ENCODE assay signal across 10 mouse cellular contexts in the genomic region with DNA sequence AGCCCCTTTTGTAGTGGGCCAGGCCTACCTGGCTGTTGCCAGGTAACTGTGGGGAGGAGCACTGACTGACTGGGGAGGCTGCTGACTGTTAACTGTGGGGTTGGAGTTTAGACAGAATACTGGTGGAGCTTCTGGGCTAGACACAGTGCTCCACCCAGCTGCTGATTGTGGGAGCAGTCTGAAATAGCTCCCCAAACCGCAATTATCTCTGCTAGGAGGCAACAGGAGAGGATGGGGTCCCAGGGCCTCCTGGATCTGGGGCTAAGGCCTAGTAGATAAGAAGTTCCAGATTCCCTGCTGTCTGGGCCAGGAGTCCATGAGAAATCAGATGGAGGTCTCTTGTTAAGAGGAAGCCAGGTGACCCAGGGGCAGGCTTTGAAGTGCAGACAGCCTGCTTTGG. TPM values are rescaled to one million over a fixed set of nuclear protein-coding genes. Genes with fewer than 3 reads are reported as not detected.
DNase-seq lines count a peak whose midpoint lies in the region; ATAC-seq and TF ChIP-seq lines count a peak whose summit lies in the region.
"Had no signal": no experiment of that assay in that cellular context is flagged by ENCODE, and none has a peak within 500 bp of the region (broad histone marks: within the 10 kb centered on the region; RNA-seq: fewer than 3 reads in every experiment).

No protein-coding gene starts in this region.

- peak overlapping the region; percentile 59 for H3K9ac ChIP-seq in heart, postnatal 0 days (replicated peaks; ENCODE audit: low read depth, low read length)
- H3K9ac ChIP-seq in intestine, postnatal 0 days (ENCODE audit: low read depth, low read length), result no peak overlapping the region
- H3K9ac ChIP-seq in stomach, postnatal 0 days (ENCODE audit: low read length), result peak overlapping the region; percentile 27; the same call in 1 of the 2 replicates
- no peak overlapping the region for H3K9ac ChIP-seq in midbrain, embryonic 16.5 days (ENCODE audit: low read depth, low read length)
- H3K9ac ChIP-seq: limb, embryonic 15.5 days had no signal

- H3K9me3 ChIP-seq in heart, postnatal 0 days (replicated peaks; ENCODE audit: control insufficient read depth, low read length), result peaks cover 8% of the 10 kb centered on the region; the same call in 1 of the 2 replicates
- H3K9me3 ChIP-seq in intestine, postnatal 0 days (ENCODE audit: control insufficient read depth), result no peaks in the 10 kb centered on the region
- no peaks in the 10 kb centered on the region for H3K9me3 ChIP-seq in stomach, postnatal 0 days (ENCODE audit: control insufficient read depth, low read length)
- no peaks in the 10 kb centered on the region for H3K9me3 ChIP-seq in midbrain, embryonic 16.5 days (replicated peaks; ENCODE audit: control insufficient read depth, low read length, poor library complexity, severe bottlenecking)
- H3K9me3 ChIP-seq: limb, embryonic 15.5 days had no signal

- peak overlapping the region; percentile 68 for H3K4me2 ChIP-seq in heart, postnatal 0 days (ENCODE audit: low read depth, low read length)
- H3K4me2 ChIP-seq in intestine, postnatal 0 days (replicated peaks; ENCODE audit: low read depth), result peak overlapping the region; percentile 62
- H3K4me2 ChIP-seq in stomach, postnatal 0 days (replicated peaks; ENCODE audit: low read depth), result peak overlapping the region; percentile 53
- no peak overlapping the region for H3K4me2 ChIP-seq in midbrain, embryonic 16.5 days (ENCODE audit: low read length)

- WGBS in heart, postnatal 0 days, result 37% methylated on average over 1 of the region's 1 CpGs
- 15% methylated on average over 1 of the region's 1 CpGs for WGBS in spleen, adult 2 months
- 22% methylated on average over 1 of the region's 1 CpGs for WGBS in intestine, postnatal 0 days
- 58% methylated on average over 1 of the region's 1 CpGs for WGBS in stomach, postnatal 0 days
- WGBS in midbrain, embryonic 16.5 days, result 74% methylated on average over 1 of the region's 1 CpGs

- no peaks in the 10 kb centered on the region for H3K27me3 ChIP-seq in heart, postnatal 0 days (ENCODE audit: control insufficient read depth, insufficient read depth, low read length)
- no peaks in the 10 kb centered on the region for H3K27me3 ChIP-seq in spleen, adult 2 months (ENCODE audit: control insufficient read depth, insufficient read depth, low read length)
- H3K27me3 ChIP-seq in intestine, postnatal 0 days (replicated peaks; ENCODE audit: control insufficient read depth, insufficient read depth, low read length), result no peaks in the 10 kb centered on the region
- H3K27me3 ChIP-seq in stomach, postnatal 0 days (ENCODE audit: control insufficient read depth, insufficient read depth, low read length), result no peaks in the 10 kb centered on the region
- no peaks in the 10 kb centered on the region for H3K27me3 ChIP-seq in midbrain, embryonic 16.5 days (ENCODE audit: control insufficient read depth, insufficient read depth, low read depth, low read length)
- H3K27me3 ChIP-seq: limb, embryonic 15.5 days had no signal

- H3K4me3 ChIP-seq in heart, postnatal 0 days (ENCODE audit: low read depth, low read length), result peak overlapping the region; percentile 45
- peak overlapping the region; percentile 3; the same call in 1 of the 2 replicates for H3K4me3 ChIP-seq in spleen, adult 2 months (ENCODE audit: extremely low read depth, insufficient read depth, insufficient read length)
- H3K4me3 ChIP-seq in intestine, postnatal 0 days (ENCODE audit: low read depth, low read length), result peak overlapping the region; percentile 35
- peak overlapping the region; percentile 22; the same call in 1 of the 2 replicates for H3K4me3 ChIP-seq in stomach, postnatal 0 days (ENCODE audit: low read depth, low read length)
- H3K4me3 ChIP-seq in midbrain, embryonic 16.5 days (ENCODE audit: low read depth, low read length), result no peak overlapping the region
- H3K4me3 ChIP-seq: limb, embryonic 15.5 days had no signal

- no peak for TF ChIP-seq POLR2A in spleen, adult 2 months (IDR thresholded peaks at IDR 0.05; ENCODE audit: low read depth, low read length)

- H3K36me3 ChIP-seq in heart, postnatal 0 days (replicated peaks; ENCODE audit: control insufficient read depth, insufficient read depth, low read length), result peaks cover 12% of the 10 kb centered on the region
- peaks cover 6% of the 10 kb centered on the region for H3K36me3 ChIP-seq in spleen, adult 2 months (ENCODE audit: control insufficient read depth, insufficient read depth, low read length)
- peaks cover 18% of the 10 kb centered on the region; the same call in 1 of the 2 replicates for H3K36me3 ChIP-seq in intestine, postnatal 0 days (ENCODE audit: control insufficient read depth, insufficient read depth)
- no peaks in the 10 kb centered on the region; the same call in 1 of the 2 replicates for H3K36me3 ChIP-seq in stomach, postnatal 0 days (ENCODE audit: control insufficient read depth, insufficient read depth, low read length)
- no peaks in the 10 kb centered on the region for H3K36me3 ChIP-seq in midbrain, embryonic 16.5 days (ENCODE audit: control insufficient read depth, insufficient read depth, low read length)
- H3K36me3 ChIP-seq: limb, embryonic 15.5 days had no signal

- H3K4me1 ChIP-seq in heart, postnatal 0 days (ENCODE audit: control insufficient read depth, insufficient read depth), result peaks cover 31% of the 10 kb centered on the region
- H3K4me1 ChIP-seq in spleen, adult 2 months (ENCODE audit: control insufficient read depth, insufficient read depth, insufficient read length), result peaks cover 17% of the 10 kb centered on the region
- no peaks in the 10 kb centered on the region; the same call in 1 of the 2 replicates for H3K4me1 ChIP-seq in intestine, postnatal 0 days (replicated peaks; ENCODE audit: control insufficient read depth, insufficient read depth, low read length)
- H3K4me1 ChIP-seq in stomach, postnatal 0 days (replicated peaks; ENCODE audit: control insufficient read depth, insufficient read depth), result 0 out of 2 replicates have a peak, but pooled peaks cover 6% of the 10 kb centered on the region
- H3K4me1 ChIP-seq in midbrain, embryonic 16.5 days (ENCODE audit: control insufficient read depth, insufficient read depth, low read length), result peaks cover 12% of the 10 kb centered on the region; the same call in 1 of the 2 replicates

- no peak for ATAC-seq in heart, postnatal 0 days (ENCODE audit: insufficient read depth, low read depth)
- no peak for ATAC-seq in intestine, postnatal 0 days
- no peak for ATAC-seq in stomach, postnatal 0 days (ENCODE audit: low FRiP score, low TSS enrichment)
- no peak for ATAC-seq in midbrain, embryonic 16.5 days

- TF ChIP-seq CTCF in heart, postnatal 0 days (IDR thresholded peaks at IDR 0.05; ENCODE audit: low read depth), result no peak
- no peak for TF ChIP-seq CTCF in spleen, adult 2 months (IDR thresholded peaks at IDR 0.05; ENCODE audit: extremely low read depth, insufficient read depth, insufficient read length, insufficient replicate concordance)
- peak; percentile 36; the same call in 1 of the 2 replicates for TF ChIP-seq CTCF in intestine, postnatal 0 days (IDR thresholded peaks at IDR 0.05; ENCODE audit: low read depth)
- TF ChIP-seq CTCF in stomach, postnatal 0 days (IDR thresholded peaks at IDR 0.05; ENCODE audit: low read depth), result peak; percentile 30; the same call in 1 of the 2 replicates

- no peak for TF ChIP-seq EP300 in heart, postnatal 0 days (IDR thresholded peaks at IDR 0.05; ENCODE audit: low read depth)
- no peak for TF ChIP-seq EP300 in stomach, postnatal 0 days (optimal IDR thresholded peaks at IDR 0.05)

- H3K27ac ChIP-seq in heart, postnatal 0 days (ENCODE audit: low read depth), result peak overlapping the region; percentile 99
- H3K27ac ChIP-seq in spleen, adult 2 months (ENCODE audit: insufficient read depth, low read length), result no peak overlapping the region
- H3K27ac ChIP-seq in intestine, postnatal 0 days (ENCODE audit: low read depth, low read length), result 0 out of 2 replicates have a peak overlapping the region, but pooled peaks have one; percentile 21
- H3K27ac ChIP-seq in stomach, postnatal 0 days (replicated peaks), result peak overlapping the region; percentile 96; the same call in 1 of the 2 replicates
- no peak overlapping the region for H3K27ac ChIP-seq in midbrain, embryonic 16.5 days (ENCODE audit: low read length)
- H3K27ac ChIP-seq: limb, embryonic 15.5 days had no signal

- no peak for DNase-seq in heart, postnatal 0 days (ENCODE audit: low spot score)
- no peak for DNase-seq in heart, adult 11 months
- no peak for DNase-seq in spleen, adult 2 months (ENCODE audit: low read depth in 1 of 2, low spot score in 2 of 2)
- no peak for DNase-seq in spleen, adult 12 weeks (ENCODE audit: low spot score)
- no peak for DNase-seq in stomach, postnatal 0 days (ENCODE audit: low spot score)
- DNase-seq: layer of hippocampus, adult 9-11 months; thymus, postnatal 25 days had no signal

RNA-seq across cellular contexts. Expression of gene Fam3b, which starts 22.2 kb away (rescaled TPM):
- total RNA-seq in heart, postnatal 0 days (2014; rRNA removed; ENCODE audit: low replicate concordance), result not detected in 2 replicates
- not detected in 2 replicates for polyA plus RNA-seq in heart, postnatal 0 days (2015; fragmentation: Nextera tagmentation; extraction: Ambion mirVana)
- polyA plus RNA-seq in spleen, adult 2 months (2012; rRNA removed), result not detected in 2 replicates
- 4.4 and 5.8 TPM in 2 replicates for polyA plus RNA-seq in intestine, postnatal 0 days (2015; fragmentation: Nextera tagmentation; extraction: Ambion mirVana)
- polyA plus RNA-seq in stomach, postnatal 0 days (2015; fragmentation: Nextera tagmentation; extraction: Ambion mirVana), result 50.6 and 55.3 TPM in 2 replicates
- not detected in 2 replicates for polyA plus RNA-seq in midbrain, embryonic 16.5 days (2015; fragmentation: Nextera tagmentation; extraction: Ambion mirVana)

Comparison
In these comparisons a context has a peak if more than half of its experiments do, and no peak if none do; other contexts are left out.
1. H3K27ac ChIP-seq: peak in heart, postnatal 0 days (single experiment), intestine, postnatal 0 days (single experiment) and stomach, postnatal 0 days (single experiment); none in spleen, adult 2 months (single experiment) and midbrain, embryonic 16.5 days (single experiment).
2. H3K9ac ChIP-seq: peak in heart, postnatal 0 days (single experiment) and stomach, postnatal 0 days (single experiment); none in intestine, postnatal 0 days (single experiment) and midbrain, embryonic 16.5 days (single experiment).
3. CTCF ChIP-seq: peak in intestine, postnatal 0 days (single experiment) and stomach, postnatal 0 days (single experiment); none in heart, postnatal 0 days (single experiment) and spleen, adult 2 months (single experiment).